In genomic region chr4:45320159-45320816, GRCm38 (mm10) we compare ENCODE assay signal across 8 mouse cellular contexts. TPM values are rescaled to one million over a fixed set of nuclear protein-coding genes. Genes with fewer than 3 reads are reported as not detected.
A peak's percentile ranks its signal among the peaks of the same experiment; 100 is the strongest.
DNase-seq lines count a peak whose midpoint lies in the region; ATAC-seq and TF ChIP-seq lines count a peak whose summit lies in the region.

No protein-coding gene starts in this region.

- H3K36me3 ChIP-seq in hindbrain, postnatal 0 days (ENCODE audit: insufficient read depth, low read length) = peaks cover 5% of the 10 kb centered on the region; the same call in 1 of the 2 replicates
- H3K36me3 ChIP-seq in macrophage (ENCODE audit: inconsistent target) = peaks cover 21% of the 10 kb centered on the region; the same call in 1 of the 2 replicates

- H3K9ac ChIP-seq in hindbrain, postnatal 0 days (replicated peaks; ENCODE audit: low read length) = peak overlapping the region; percentile 91

- peak overlapping the region; percentile 80 for H3K4me3 ChIP-seq in gastrocnemius, adult 2 months
- peak overlapping the region; percentile 97 for H3K4me3 ChIP-seq in hindbrain, postnatal 0 days (ENCODE audit: low read length)
- H3K4me3 ChIP-seq in left cerebral cortex, adult 2 months = peak overlapping the region; percentile 74
- H3K4me3 ChIP-seq in macrophage (ENCODE audit: inconsistent target) = peak overlapping the region; percentile 63

- DNase-seq in gastrocnemius, adult 2 months = peak; percentile 93
- peak; percentile 90 for DNase-seq in hindbrain, postnatal 0 days (ENCODE audit: low spot score)
- peak; percentile 83 to 84 for DNase-seq in left cerebral cortex, adult 2 months (ENCODE audit: extremely low spot score in 1 of 2, low spot score in 2 of 2)
- peak; percentile 74 for DNase-seq in retina, postnatal 7 days (ENCODE audit: low read depth, low spot score)
- DNase-seq in urinary bladder, adult 18-20 months (ENCODE audit: low spot score in 2 of 2) = peak; percentile 68 to 83

- ATAC-seq in activated CD4-positive, CD25-positive, alpha-beta regulatory T cell, adult 4 months = peak; percentile 84
- peak; percentile 91 for ATAC-seq in common myeloid progenitor, adult 5-6 weeks (replicated peaks; ENCODE audit: low read depth, poor library complexity, severe bottlenecking)
- ATAC-seq in hindbrain, postnatal 0 days = peak; percentile 95

- H3K4me1 ChIP-seq in hindbrain, postnatal 0 days (ENCODE audit: insufficient read depth, low read length) = peaks cover 11% of the 10 kb centered on the region

- H3K79me2 ChIP-seq in macrophage (ENCODE audit: inconsistent target) = peaks cover 23% of the 10 kb centered on the region

- H3K27ac ChIP-seq in gastrocnemius, adult 2 months = peak overlapping the region; percentile 94
- H3K27ac ChIP-seq in hindbrain, postnatal 0 days = peak overlapping the region; percentile 91
- peak overlapping the region; percentile 95 for H3K27ac ChIP-seq in left cerebral cortex, adult 2 months
- H3K27ac ChIP-seq in macrophage = 0 out of 2 replicates have a peak overlapping the region, but pooled peaks have one; percentile 12

- no peaks in the 10 kb centered on the region for H3K9me3 ChIP-seq in hindbrain, postnatal 0 days (ENCODE audit: low read length)

- intact Hi-C loops in gastrocnemius, adult 2 months (cut with DNase I) = loop anchor here (1.0 kb wide), 1 partner anchor 22 kb away; the partner anchor contains the start of genes Dcaf10 and Exosc3
- intact Hi-C loops in left cerebral cortex, adult 2 months (cut with DNase I) = loop anchor here (1.0 kb wide), 1 partner anchor 22 kb away; the partner anchor contains the start of genes Dcaf10 and Exosc3

- WGBS in hindbrain, postnatal 0 days = under 1% methylated on average over 56 of the region's 56 CpGs
- WGBS in macrophage (ENCODE audit: missing documents) = 0% methylated on average over 56 of the region's 56 CpGs

- H3K27me3 ChIP-seq in hindbrain, postnatal 0 days (ENCODE audit: insufficient read depth, low read length) = 0 out of 2 replicates have a peak, but pooled peaks cover 8% of the 10 kb centered on the region

- no peak for TF ChIP-seq CTCF in gastrocnemius, adult 2 months (IDR thresholded peaks at IDR 0.05)
- peak; percentile 35; the same call in 1 of the 2 replicates for TF ChIP-seq CTCF in hindbrain, postnatal 0 days (IDR thresholded peaks at IDR 0.05; ENCODE audit: low read depth)
- no peak; the same call in 1 of the 2 replicates for TF ChIP-seq CTCF in left cerebral cortex, adult 2 months (IDR thresholded peaks at IDR 0.05)

- H3K4me2 ChIP-seq in hindbrain, postnatal 0 days (ENCODE audit: low read depth, low read length) = peak overlapping the region; percentile 71

RNA-seq across cellular contexts. Expression of gene Dcaf10, which starts 21.6 kb away (rescaled TPM):
- polyA plus RNA-seq in activated CD4-positive, CD25-positive, alpha-beta regulatory T cell, adult 4 months (2017; shearing (Covaris generic)) = 1 to 10 TPM; 1.4 to 2.6 TPM
- total RNA-seq in common myeloid progenitor, adult 5-6 weeks (2017) = 9.7 and 12.0 TPM in 2 replicates
- total RNA-seq in gastrocnemius, adult 2 months (2021) = 10 to 100 TPM in 1 of 2 experiments, 1 to 10 TPM in 1; 7.5 to 10.9 TPM
- 44.1 and 46.7 TPM in 2 replicates for total RNA-seq in hindbrain, postnatal 0 days (2014; rRNA removed)
- 9.6 and 9.8 TPM in 2 replicates for polyA plus RNA-seq in hindbrain, postnatal 0 days (2015; fragmentation: Nextera tagmentation; extraction: Ambion mirVana)
- 10 to 100 TPM; 19.8 to 21.2 TPM for total RNA-seq in left cerebral cortex, adult 2 months (2021)
- total RNA-seq in macrophage (2018; cell fraction: chromatin; rRNA removed) = 10 to 100 TPM in 23 of 26 experiments, 1 to 10 TPM in 3; 7.2 to 28.8 (median 17.2) TPM
- 10 to 100 TPM in 14 of 26 experiments, 1 to 10 TPM in 12; 8.0 to 12.5 (median 10.0) TPM for total RNA-seq in macrophage (2018; cell fraction: cytosol; rRNA removed)
- 10 to 100 TPM; 10.8 to 22.8 (median 16.4) TPM for total RNA-seq in macrophage (2018; cell fraction: nucleus; rRNA removed)
- polyA plus RNA-seq in macrophage (2018) = 5.0 to 7.9 TPM (median 7.4 TPM) in 3 replicates

RNA-seq across cellular contexts. Expression of gene Exosc3, which starts 22.2 kb away (rescaled TPM):
- polyA plus RNA-seq in activated CD4-positive, CD25-positive, alpha-beta regulatory T cell, adult 4 months (2017; shearing (Covaris generic)) = 10 to 100 TPM; 45.0 to 60.6 TPM
- total RNA-seq in common myeloid progenitor, adult 5-6 weeks (2017) = 179 and 214 TPM in 2 replicates
- 10 to 100 TPM; 11.2 to 16.3 TPM for total RNA-seq in gastrocnemius, adult 2 months (2021)
- total RNA-seq in hindbrain, postnatal 0 days (2014; rRNA removed) = 21.9 and 26.2 TPM in 2 replicates
- 25.1 and 26.0 TPM in 2 replicates for polyA plus RNA-seq in hindbrain, postnatal 0 days (2015; fragmentation: Nextera tagmentation; extraction: Ambion mirVana)
- total RNA-seq in left cerebral cortex, adult 2 months (2021) = 10 to 100 TPM; 14.8 to 14.9 TPM
- 10 to 100 TPM in 12 of 26 experiments, 1 to 10 TPM in 14; 3.0 to 19.8 (median 9.7) TPM for total RNA-seq in macrophage (2018; cell fraction: chromatin; rRNA removed)
- total RNA-seq in macrophage (2018; cell fraction: cytosol; rRNA removed) = 10 to 100 TPM; 13.8 to 24.9 (median 21.2) TPM
- 10 to 100 TPM in 19 of 26 experiments, 1 to 10 TPM in 7; 5.2 to 26.0 (median 12.7) TPM for total RNA-seq in macrophage (2018; cell fraction: nucleus; rRNA removed)
- 17.6 to 31.1 TPM (median 28.5 TPM) in 3 replicates for polyA plus RNA-seq in macrophage (2018)

RNA-seq across cellular contexts. Expression of gene Trmt10b, which starts 23.4 kb away (rescaled TPM):
- 10 to 100 TPM; 13.9 to 14.9 TPM for polyA plus RNA-seq in activated CD4-positive, CD25-positive, alpha-beta regulatory T cell, adult 4 months (2017; shearing (Covaris generic))
- 11.9 and 23.7 TPM in 2 replicates for total RNA-seq in common myeloid progenitor, adult 5-6 weeks (2017)
- 1 to 10 TPM; 4.1 to 6.1 TPM for total RNA-seq in gastrocnemius, adult 2 months (2021)
- 5.2 and 7.4 TPM in 2 replicates for total RNA-seq in hindbrain, postnatal 0 days (2014; rRNA removed)
- polyA plus RNA-seq in hindbrain, postnatal 0 days (2015; fragmentation: Nextera tagmentation; extraction: Ambion mirVana) = 19.5 and 20.4 TPM in 2 replicates
- 10 to 100 TPM; 15.2 to 15.4 TPM for total RNA-seq in left cerebral cortex, adult 2 months (2021)
- 10 to 100 TPM in 5 of 26 experiments, 1 to 10 TPM in 19, not detected in 2; 1.1 to 21.6 (median 6.0) TPM for total RNA-seq in macrophage (2018; cell fraction: chromatin; rRNA removed)
- total RNA-seq in macrophage (2018; cell fraction: cytosol; rRNA removed) = 1 to 10 TPM; 1.8 to 8.3 (median 5.1) TPM
- 10 to 100 TPM in 1 of 26 experiments, 1 to 10 TPM in 21, under 1 TPM in 4; 0.56 to 12.9 (median 3.0) TPM for total RNA-seq in macrophage (2018; cell fraction: nucleus; rRNA removed)
- polyA plus RNA-seq in macrophage (2018) = 4.3 to 8.1 TPM (median 6.8 TPM) in 3 replicates

Comparison
In these comparisons a context has a peak if more than half of its experiments do, and no peak if none do; other contexts are left out.
1. Peak in every context shown above with its lines: DNase-seq, ATAC-seq, H3K4me3 ChIP-seq and H3K27ac ChIP-seq.
2. H3K27ac ChIP-seq: peak in every context shown above with its lines; median percentile 95 in left cerebral cortex, adult 2 months; 94 in gastrocnemius, adult 2 months; 91 in hindbrain, postnatal 0 days; 12 in macrophage.